Mouse (Mus musculus): ENCODE data around the gene Zscan25. TPM values are rescaled to one million over a fixed set of nuclear protein-coding genes. Genes with fewer than 3 reads are reported as not detected.

Gene Zscan25
- polyA plus RNA-seq (2021; fragmentation: Nextera tagmentation), result 1.1 TPM in 2 replicates
- long read RNA-seq, experiment 1, result 0 reads
- long read RNA-seq, experiment 2, result 0 reads

GRCm38 (mm10) chr5:145280371-145281143 is at the start of gene Zscan25:
Gene Zscan25, plus strand, starts transcription at chr5:145280500.

GRCm38 (mm10) chr5:145231367-145231871 is 48.9 kb upstream of the Zscan25 start, which contains the start of gene Zfp655:
Gene Zfp655, plus strand, starts transcription at chr5:145231715.

Other genes with a start within 250 kb of the Zscan25 start
- gene Gm4871, start 247.7 kb upstream of the Zscan25 start, polyA plus RNA-seq (2021; fragmentation: Nextera tagmentation), result not detected in 2 replicates
- not detected in 2 replicates for gene 1700018F24Rik, start 237.5 kb upstream of the Zscan25 start, polyA plus RNA-seq (2021; fragmentation: Nextera tagmentation)
- gene Arpc1a, start 196.7 kb upstream of the Zscan25 start, polyA plus RNA-seq (2021; fragmentation: Nextera tagmentation), result 370 and 401 TPM in 2 replicates
- gene Kpna7, start 196.5 kb upstream of the Zscan25 start, polyA plus RNA-seq (2021; fragmentation: Nextera tagmentation), result not detected in 2 replicates
- gene Arpc1b, start 166.3 kb upstream of the Zscan25 start, polyA plus RNA-seq (2021; fragmentation: Nextera tagmentation), result 53.5 and 59.1 TPM in 2 replicates
- gene Pdap1, start 140.3 kb upstream of the Zscan25 start, polyA plus RNA-seq (2021; fragmentation: Nextera tagmentation), result 64.7 and 65.6 TPM in 2 replicates
- gene Bud31, start 140.1 kb upstream of the Zscan25 start, polyA plus RNA-seq (2021; fragmentation: Nextera tagmentation), result 105 and 112 TPM in 2 replicates
- gene Ptcd1, start 113.4 kb upstream of the Zscan25 start, polyA plus RNA-seq (2021; fragmentation: Nextera tagmentation), result 14.1 and 16.0 TPM in 2 replicates
- 4.2 and 5.7 TPM in 2 replicates for gene Cpsf4, start 113.3 kb upstream of the Zscan25 start, polyA plus RNA-seq (2021; fragmentation: Nextera tagmentation)
- 1,254 and 1,419 TPM in 2 replicates for gene Atp5j2, start 88.4 kb upstream of the Zscan25 start, polyA plus RNA-seq (2021; fragmentation: Nextera tagmentation)
- gene Zkscan14, start 78.6 kb upstream of the Zscan25 start, polyA plus RNA-seq (2021; fragmentation: Nextera tagmentation), result 8.9 and 9.7 TPM in 2 replicates
- 6.0 and 6.5 TPM in 2 replicates for gene Zkscan5, start 75.9 kb upstream of the Zscan25 start, polyA plus RNA-seq (2021; fragmentation: Nextera tagmentation)
- 17.7 and 18.9 TPM in 2 replicates for gene Zfp655, start 48.8 kb upstream of the Zscan25 start, polyA plus RNA-seq (2021; fragmentation: Nextera tagmentation)
- gene Cyp3a57, start 64.8 kb downstream of the Zscan25 start, polyA plus RNA-seq (2021; fragmentation: Nextera tagmentation), result not detected in 2 replicates
- gene Cyp3a16, start 189.2 kb downstream of the Zscan25 start, polyA plus RNA-seq (2021; fragmentation: Nextera tagmentation), result not detected in 2 replicates